Mouse (Mus musculus) thymus, adult 2 months (tissue): ENCODE results near the gene Kcnh2. TPM values are rescaled to one million over a fixed set of nuclear protein-coding genes. Genes with fewer than 3 reads are reported as not detected.

Experiments used
- DNase-seq: peaks from one replicate; pipeline ENCODE4 v3.0.0; 2021
- H3K27ac ChIP-seq: fragments of 200-500 bp; 2 replicates; pipeline ENCODE4 v1.5.1; 2012; ENCODE audit warnings: low read length, control low read depth; ENCODE audit not compliant: control insufficient read depth, insufficient read depth
- H3K27me3 ChIP-seq: fragments of 200-500 bp; 2 replicates; pipeline ENCODE4 v1.6.1; 2012; ENCODE audit warnings: mild to moderate bottlenecking, low read length, moderate library complexity, mixed read lengths; ENCODE audit not compliant: control insufficient read depth, insufficient read depth
- H3K36me3 ChIP-seq: fragments of 200-500 bp; 2 replicates; pipeline ENCODE4 v1.6.1; 2012; ENCODE audit warnings: mild to moderate bottlenecking, low read length, moderate library complexity; ENCODE audit not compliant: control insufficient read depth, insufficient read depth
- H3K4me1 ChIP-seq: fragments of 200-500 bp; replicated peaks from 2 replicates; pipeline ENCODE4 v1.6.1; 2012; ENCODE audit warnings: low read length; ENCODE audit not compliant: control insufficient read depth, insufficient read depth
- H3K4me3 ChIP-seq: fragments of 200-500 bp; 2 replicates; pipeline ENCODE4 v1.5.1; 2012; ENCODE audit warnings: mild to moderate bottlenecking, low read length, control low read depth, moderate library complexity; ENCODE audit not compliant: control insufficient read depth, insufficient read depth
- CTCF ChIP-seq: fragments of 200-500 bp; IDR thresholded peaks from 2 replicates; pipeline ENCODE4 v1.5.1; 2012; ENCODE audit warnings: mild to moderate bottlenecking, control low read depth, low read length, moderate library complexity, borderline replicate concordance; ENCODE audit not compliant: control insufficient read depth, poor library complexity, insufficient read depth; ENCODE audit errors: extremely low read depth
- POLR2A ChIP-seq: fragments of 200-500 bp; IDR thresholded peaks from 2 replicates; pipeline ENCODE4 v1.6.1; 2012; ENCODE audit warnings: mild to moderate bottlenecking, low read length, control low read depth, moderate library complexity; ENCODE audit not compliant: control insufficient read depth, poor library complexity, insufficient read depth; ENCODE audit errors: extremely low read depth
- WGBS: fragments of 180-500 bp; shearing (Covaris S2); methylation state at CpG from one replicate; pipeline ENCODE4 v1.1.7; 2018; 5-methylcytosine and 5-hydroxymethylcytosine counted together
- polyA plus RNA-seq: library from polyadenylated mRNA; depleted of rRNA; stranded (reverse); fragments of >200 nt; gene quantifications from 2 replicates; pipeline ENCODE4 v1.2.3, GENCODE M21; 2012

Kcnh2 gene
- polyA plus RNA-seq, 1 experiment, result 187 TPM

GRCm38 (mm10) chr5:24332401-24332800 is 19.0 kb downstream of the Kcnh2 start:
- Histone ChIP-seq H3K4me3 (no peak overlapping the region), H3K36me3 (peaks cover 9% of the 10 kb centered on the region; the same call in 1 of the 2 replicates), H3K27me3 (no peaks in the 10 kb centered on the region), H3K27ac (no peak overlapping the region), H3K4me1 (peaks cover 5% of the 10 kb centered on the region; the same call in 1 of the 2 replicates)
- no peak for DNase-seq
- 74% methylated on average over 4 of the region's 4 CpGs for WGBS
- TF ChIP-seq CTCF (no peak), POLR2A (no peak)

- no peak for DNase-seq
- Histone ChIP-seq H3K27ac (no peak overlapping the region), H3K4me1 (peaks cover 5% of the 10 kb centered on the region; the same call in 1 of the 2 replicates), H3K4me3 (no peak overlapping the region), H3K36me3 (peaks cover 18% of the 10 kb centered on the region), H3K27me3 (no peaks in the 10 kb centered on the region)
- TF ChIP-seq POLR2A (no peak), CTCF (no peak)
- WGBS, result 71% methylated on average over 5 of the region's 5 CpGs
These were observed 21.5 kb downstream of the Kcnh2 start for GRCm38 (mm10) chr5:24329965-24330298.

GRCm38 (mm10) chr5:24329212-24329964 is 22.0 kb downstream of the Kcnh2 start:
- Histone ChIP-seq H3K27me3 (no peaks in the 10 kb centered on the region), H3K27ac (no peak overlapping the region), H3K4me1 (peaks cover 5% of the 10 kb centered on the region; the same call in 1 of the 2 replicates), H3K4me3 (no peak overlapping the region), H3K36me3 (peaks cover 22% of the 10 kb centered on the region)
- WGBS, result 20% methylated on average over 26 of the region's 27 CpGs
- TF ChIP-seq POLR2A, result no peak
- no peak for DNase-seq

- Histone ChIP-seq H3K27ac (no peak overlapping the region), H3K36me3 (peaks cover 27% of the 10 kb centered on the region), H3K27me3 (no peaks in the 10 kb centered on the region), H3K4me1 (peaks cover 5% of the 10 kb centered on the region; the same call in 1 of the 2 replicates), H3K4me3 (no peak overlapping the region)
- no peak for DNase-seq
- 82% methylated on average over 6 of the region's 6 CpGs for WGBS
- TF ChIP-seq CTCF (no peak), POLR2A (no peak)
These were observed 22.6 kb downstream of the Kcnh2 start for GRCm38 (mm10) chr5:24328813-24329211.

- no peaks in the 10 kb centered on the region for H3K27me3 ChIP-seq
- no peak overlapping the region for H3K4me3 ChIP-seq
- DNase-seq, result no peak
- H3K27ac ChIP-seq, result no peak overlapping the region
- 83% methylated on average over 4 of the region's 4 CpGs for whole genome bisulfite sequencing
- H3K4me1 ChIP-seq, result peaks cover 5% of the 10 kb centered on the region; the same call in 1 of the 2 replicates
- peaks cover 22% of the 10 kb centered on the region for H3K36me3 ChIP-seq
- TF ChIP-seq POLR2A (no peak), CTCF (no peak)
These were observed 24.5 kb downstream of the Kcnh2 start for GRCm38 (mm10) chr5:24326842-24327417.

GRCm38 (mm10) chr5:24326166-24326841 is 25.1 kb downstream of the Kcnh2 start:
- no peak overlapping the region for H3K4me3 ChIP-seq
- peaks cover 5% of the 10 kb centered on the region; the same call in 1 of the 2 replicates for H3K4me1 ChIP-seq
- WGBS, result 97% methylated on average over 15 of the region's 15 CpGs
- peaks cover 18% of the 10 kb centered on the region for H3K36me3 ChIP-seq
- no peak overlapping the region for H3K27ac ChIP-seq
- no peak for DNase-seq
- H3K27me3 ChIP-seq, result no peaks in the 10 kb centered on the region
- no peak for TF ChIP-seq CTCF
- no peak for TF ChIP-seq POLR2A

- TF ChIP-seq CTCF (no peak), POLR2A (no peak)
- no peak for DNase-seq
These were observed 26.2 kb downstream of the Kcnh2 start for GRCm38 (mm10) chr5:24325251-24325650.

More at GRCm38 (mm10) chr5:24325251-24325650, 26.2 kb downstream of the Kcnh2 start:
- Histone ChIP-seq H3K4me1 (peaks cover 8% of the 10 kb centered on the region), H3K36me3 (peaks cover 18% of the 10 kb centered on the region), H3K27me3 (no peaks in the 10 kb centered on the region), H3K4me3 (no peak overlapping the region), H3K27ac (no peak overlapping the region)
- WGBS, result 95% methylated on average over 14 of the region's 14 CpGs
